Mouse (Mus musculus): ENCODE measurements at regions not wholly inside any gene's neighbourhood (a gene's known extent, or its start where the extent isn't known, plus 50 kb on each side); places are given as distances from the start of the nearest gene placed in this dataset.

DNA sequence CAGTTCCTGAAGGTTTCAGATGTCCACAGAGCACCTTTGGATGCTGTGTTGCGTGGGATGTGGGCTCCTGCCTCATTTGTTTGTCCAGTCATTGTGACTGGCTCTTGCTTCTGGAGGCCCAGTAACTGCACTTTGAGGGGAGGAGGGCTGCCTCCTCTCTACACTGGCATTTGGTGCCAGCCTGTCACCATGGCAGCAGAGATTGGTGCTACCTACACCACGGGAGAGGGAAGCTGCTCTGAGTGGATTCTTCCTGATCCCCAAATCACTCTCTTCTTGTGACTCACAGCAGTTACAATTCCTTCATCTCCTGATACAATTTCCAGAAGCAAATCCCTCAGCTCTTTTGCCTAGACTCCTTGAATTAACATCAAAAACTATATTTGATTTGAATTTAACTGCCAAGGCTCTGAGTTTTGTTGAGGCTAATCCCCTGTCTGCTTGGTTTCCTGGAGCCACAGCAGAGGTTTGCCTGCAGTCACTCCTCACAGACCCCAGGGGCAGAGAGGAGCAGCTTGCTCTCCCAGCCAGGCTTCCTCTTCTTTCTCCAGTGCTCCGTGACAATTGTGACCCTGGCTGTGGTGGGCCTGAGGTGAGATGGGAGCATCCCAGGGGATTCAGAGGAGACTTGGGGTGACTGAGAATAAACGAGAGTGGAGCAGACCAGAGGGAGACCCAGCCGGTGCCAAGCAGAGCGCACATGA lies 145.7 kb downstream of the Tpra1 start:
- no peak for TF ChIP-seq CTCF (IDR thresholded peaks at IDR 0.05; ENCODE audit: extremely low read depth, insufficient read depth, low read length)
- TF ChIP-seq POLR2A (IDR thresholded peaks at IDR 0.05; ENCODE audit: extremely low read depth, insufficient read depth, low read length), result no peak

Data from cortical plate, adult 2 months (tissue).